Mouse (Mus musculus) mouse embryonic stem cell (cell line): ENCODE measurements around the gene Palld.

Source experiments
- in situ Hi-C, 2 experiments: fragments of 300-500 bp; cut with MboI; formaldehyde crosslinking; loops; 1 replicate in 1 of 2; 3 replicates in 1 of 2; pipeline ENCODE4 v1.14.3; 2019 to 2020; ENCODE audit warnings: low sequenced_read_pairs in 2 of 2, low pct_unique_long_range_greater_than_20kb in 1 of 2, mixed read lengths in 1 of 2; ENCODE audit not compliant: unreplicated experiment in 1 of 2

The Palld gene

GRCm38 (mm10) chr8:61681217-61681616 lies 221.3 kb downstream of the Palld start:
- in situ Hi-C loops = loop anchor here (25.0 kb wide), 1 partner anchor 144 kb away; no protein-coding TSS in a partner anchor

- in situ Hi-C loops = loop anchor here (25.0 kb wide), 1 partner anchor 140 kb away; no protein-coding TSS in a partner anchor
These were observed 225.3 kb downstream of the Palld start for GRCm38 (mm10) chr8:61677227-61677626.

GRCm38 (mm10) chr8:61671151-61671550 lies 231.3 kb downstream of the Palld start:
- in situ Hi-C loops = no loop called here

- in situ Hi-C loops = no loop called here
These were observed 232.1 kb downstream of the Palld start for GRCm38 (mm10) chr8:61670376-61670775.

GRCm38 (mm10) chr8:61666919-61667318 lies 235.6 kb downstream of the Palld start:
- in situ Hi-C loops = no loop called here

GRCm38 (mm10) chr8:61665021-61665420 lies 237.5 kb downstream of the Palld start:
- in situ Hi-C loops = no loop called here

GRCm38 (mm10) chr8:61664162-61664561 lies 238.3 kb downstream of the Palld start:
- in situ Hi-C loops = no loop called here

GRCm38 (mm10) chr8:61662829-61663228 lies 239.7 kb downstream of the Palld start:
- in situ Hi-C loops = no loop called here

- in situ Hi-C loops = no loop called here
These were observed 240.9 kb downstream of the Palld start for GRCm38 (mm10) chr8:61661611-61662010.

- in situ Hi-C loops = no loop called here
These were observed 241.5 kb downstream of the Palld start for GRCm38 (mm10) chr8:61660961-61661360.

GRCm38 (mm10) chr8:61651955-61652354 lies 250.5 kb downstream of the Palld start:
- in situ Hi-C loops = no loop called here

GRCm38 (mm10) chr8:61646195-61646835 lies 256.2 kb downstream of the Palld start:
- in situ Hi-C loops = no loop called here

GRCm38 (mm10) chr8:61645642-61646041 lies 256.8 kb downstream of the Palld start:
- in situ Hi-C loops = no loop called here

- in situ Hi-C loops = no loop called here
These were observed 259.3 kb downstream of the Palld start for GRCm38 (mm10) chr8:61643215-61643614.

- in situ Hi-C loops = no loop called here
These were observed 260.1 kb downstream of the Palld start for GRCm38 (mm10) chr8:61642358-61642847.

- in situ Hi-C loops = no loop called here
These were observed 262.9 kb downstream of the Palld start for GRCm38 (mm10) chr8:61639596-61639995.

- in situ Hi-C loops = no loop called here
These were observed 263.5 kb downstream of the Palld start for GRCm38 (mm10) chr8:61639008-61639407.

- in situ Hi-C loops = no loop called here
These were observed 264.8 kb downstream of the Palld start for GRCm38 (mm10) chr8:61637736-61638135.

GRCm38 (mm10) chr8:61634811-61635210 lies 267.7 kb downstream of the Palld start:
- in situ Hi-C loops = no loop called here

GRCm38 (mm10) chr8:61632331-61632730 lies 270.2 kb downstream of the Palld start:
- in situ Hi-C loops = no loop called here
